Mouse (Mus musculus): Measurements from ENCODE around the gene Gnai2.

DNA sequence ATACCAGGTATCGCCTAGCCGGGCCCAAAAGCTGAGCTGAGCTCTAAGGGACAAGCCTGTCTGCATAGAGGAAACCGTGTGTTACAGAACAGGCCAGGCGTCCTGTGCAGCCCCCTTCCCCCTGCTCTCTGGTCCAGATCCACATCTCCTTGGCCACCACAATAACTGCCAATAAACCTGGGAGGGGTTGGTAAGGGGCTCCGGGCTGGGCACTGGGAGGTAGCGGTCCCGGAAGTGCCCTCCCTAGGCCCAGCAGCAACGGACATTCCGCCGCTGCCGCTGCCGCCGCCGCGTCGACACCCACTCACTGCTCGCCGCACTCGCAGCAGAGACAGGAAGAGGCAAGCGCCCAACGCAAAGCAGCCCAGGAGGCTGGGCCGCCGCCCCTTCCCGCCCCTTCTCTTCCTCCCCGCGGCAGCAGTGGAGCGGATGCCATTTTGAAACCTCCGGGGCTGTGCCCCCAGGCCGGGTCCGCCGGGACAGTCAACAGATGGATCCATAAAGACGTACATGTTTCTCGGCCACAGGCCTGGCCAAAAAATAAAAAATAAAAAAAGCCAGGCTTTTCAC is 2.0 kb downstream of the Gnai2 start:
- TF ChIP-seq CTCF (IDR thresholded peaks at IDR 0.05; ENCODE audit: low read depth, low read length) = no peak
- TF ChIP-seq TAL1 (conservative IDR thresholded peaks at IDR 0.05; ENCODE audit: low read depth, low read length) = no peak
